Mouse (Mus musculus) adrenal gland, postnatal 10 days (tissue): ENCODE measurements around the gene Mob4. TPM values are rescaled to one million over a fixed set of nuclear protein-coding genes. Genes with fewer than 3 reads are reported as not detected.
"Not testable (repeated sequence)": the region's sequence is repeated elsewhere in the genome, so short reads cannot be mapped to it uniquely, and the experiment has no call there.

Experiments
- DNase-seq: peaks from one replicate; pipeline ENCODE4 v3.0.0; 2021; ENCODE audit warnings: mixed read lengths
- long read RNA-seq, 2 experiments: library from polyadenylated mRNA; stranded (forward); transcript quantifications; one replicate each; pipeline ENCODE4 v2.0.0; 2021
- total RNA-seq, 2 experiments: library from RNA; stranded (reverse); gene quantifications; 2 replicates each; pipeline ENCODE4 v1.2.3; 2021

Gene Mob4
- total RNA-seq = 100 to 1,000 TPM; 132 to 252 TPM
- long read RNA-seq, experiment 1, transcript Mob4-202 (7 exons, 1,816 nt) = minor isoform, 6 of 487 reads
- long read RNA-seq, experiment 1, transcript Mob4-206 (8 exons, 901 nt) = minor isoform, 16 of 487 reads
- long read RNA-seq, experiment 1, transcript Mob4-204 (7 exons, 1,143 nt) = minor isoform, 5 of 487 reads
- long read RNA-seq, experiment 1, transcript Mob4-205 (8 exons, 2,840 nt) = major isoform, 392 of 487 reads
- long read RNA-seq, experiment 1, partial matches to known transcripts = 6 of 487 reads
- long read RNA-seq, experiment 1, other reads (novel, unspliced or antisense) = 61 of 487 reads
- long read RNA-seq, experiment 2, transcript Mob4-205 (8 exons, 2,840 nt) = major isoform, 146 of 162 reads
- long read RNA-seq, experiment 2, partial matches to known transcripts = 1 of 162 reads
- long read RNA-seq, experiment 2, other reads (novel, unspliced or antisense) = 8 of 162 reads

DNA sequence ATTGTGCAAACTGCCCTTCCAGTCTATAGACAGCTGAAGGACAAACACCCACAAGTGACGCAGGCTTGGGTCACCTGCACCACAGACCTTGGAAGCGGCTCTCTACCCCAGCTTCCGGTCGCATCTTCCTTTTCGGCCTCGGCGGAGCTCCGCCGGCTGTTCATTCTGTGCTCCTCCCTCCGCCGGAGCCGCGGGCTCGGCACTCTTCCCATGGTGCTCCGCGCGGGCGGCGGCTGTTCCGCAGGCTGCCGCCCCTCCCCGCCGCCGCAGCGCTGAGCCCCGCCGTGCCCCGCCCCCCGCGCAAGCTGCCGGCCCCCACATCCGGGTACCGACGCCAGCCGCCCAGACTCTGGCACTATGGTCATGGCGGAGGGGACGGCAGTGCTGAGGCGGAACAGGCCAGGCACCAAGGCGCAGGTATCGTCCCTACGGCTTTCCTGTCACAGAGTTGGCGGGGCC lies at the start of gene Mob4:
Mob4 (plus strand) TSS at position 289 of the 459 bp plus-strand sequence.
- DNase-seq = peak; percentile 98

DNA sequence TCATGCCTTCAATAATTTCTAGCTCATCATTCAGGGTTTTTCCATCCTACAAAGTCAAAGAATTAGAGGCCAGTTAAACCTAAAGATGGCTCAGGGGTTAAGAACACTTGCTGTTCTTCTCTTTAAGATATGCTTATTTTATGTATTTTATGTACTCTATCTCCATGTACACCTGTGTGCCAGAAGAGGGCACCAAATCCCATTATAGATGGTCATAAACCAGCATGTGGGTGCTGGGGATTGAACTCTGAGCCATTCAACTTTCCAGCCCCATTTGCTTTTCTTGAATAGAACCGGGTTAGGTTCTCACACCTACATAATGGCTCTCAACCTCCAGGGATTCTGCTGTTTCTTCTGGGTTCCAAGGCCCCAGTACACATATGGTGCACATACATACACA lies 48.9 kb upstream of the Mob4 start:
- DNase-seq = no peak

DNA sequence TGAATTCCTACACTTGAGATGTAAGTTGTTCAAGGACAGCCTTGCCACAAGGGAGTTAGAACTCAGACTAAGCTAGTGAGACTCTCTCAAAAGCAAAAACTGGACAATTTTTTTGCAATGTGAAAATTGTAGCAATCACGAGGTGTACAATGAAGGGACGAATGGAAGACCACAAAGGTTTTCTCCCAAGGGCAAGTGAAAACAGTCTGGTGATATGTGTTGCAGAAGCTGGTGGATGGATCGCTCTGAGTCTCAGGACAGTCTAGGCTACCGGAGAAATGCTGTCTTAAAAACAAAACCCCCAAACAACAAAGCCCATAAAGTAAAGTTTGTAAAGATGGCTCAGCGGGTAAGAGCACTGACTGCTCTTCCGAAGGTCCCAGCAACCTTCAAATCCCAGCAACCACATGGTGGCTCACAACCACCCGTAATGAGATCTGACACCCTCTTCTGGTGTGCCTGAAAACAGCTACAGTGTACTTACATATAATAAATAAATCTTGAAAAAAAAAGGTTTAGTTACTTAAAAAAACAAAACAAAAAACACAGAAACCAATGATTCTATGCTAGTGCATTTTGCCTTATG lies 45.2 kb upstream of the Mob4 start:
- DNase-seq = no peak

DNA sequence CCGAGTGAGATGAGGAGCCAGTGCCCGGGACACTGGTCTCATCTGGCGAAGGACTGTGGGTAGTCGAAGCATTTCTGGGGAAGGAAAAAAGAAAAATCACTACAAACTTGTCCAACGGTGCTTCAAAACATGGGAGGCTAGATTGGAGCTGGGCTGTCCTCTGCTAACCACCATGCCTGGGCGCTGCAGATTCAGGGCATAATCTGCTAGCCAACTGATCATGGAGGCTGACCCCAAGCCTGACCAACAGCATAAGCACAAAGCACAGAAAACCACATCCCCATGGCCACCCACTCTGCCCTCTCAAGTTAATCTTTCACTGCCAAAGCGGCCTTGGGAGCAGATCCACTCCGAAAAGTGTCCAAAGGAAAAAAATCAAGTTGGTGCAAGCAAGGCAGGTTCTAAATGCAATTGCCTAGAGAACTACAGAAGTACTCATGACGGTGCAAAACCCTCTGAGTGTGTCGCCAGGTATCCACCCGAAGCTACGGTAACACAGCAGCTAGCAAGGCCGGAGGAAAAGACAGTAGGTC lies 44.1 kb upstream of the Mob4 start:
- DNase-seq = peak; percentile 47

DNA sequence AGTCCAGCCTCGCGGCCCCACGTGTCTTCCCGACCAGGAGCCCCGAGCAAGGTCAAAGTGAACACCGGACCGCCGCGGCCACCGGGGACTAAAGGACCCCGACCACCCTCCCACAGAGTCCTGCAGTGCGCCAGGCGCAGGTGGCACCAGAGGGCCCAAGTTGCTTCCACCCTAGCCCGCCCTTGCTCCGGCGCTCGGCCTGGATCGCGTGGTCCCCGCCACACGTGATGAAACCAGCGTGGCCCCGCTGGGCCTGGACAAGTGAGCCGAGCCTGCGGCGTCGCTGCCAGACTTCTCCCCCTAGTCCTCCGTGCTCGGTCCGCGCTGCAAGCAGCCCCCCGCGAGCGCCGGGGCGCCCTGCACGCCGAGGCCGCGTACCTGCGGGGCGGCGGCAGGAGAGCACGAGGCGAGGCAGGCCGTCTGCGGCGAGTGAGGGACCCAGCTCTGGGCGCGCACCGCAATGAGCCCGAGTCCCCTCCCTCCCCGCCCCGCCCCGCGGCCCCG lies 43.6 kb upstream of the Mob4 start:
- DNase-seq = no peak

DNA sequence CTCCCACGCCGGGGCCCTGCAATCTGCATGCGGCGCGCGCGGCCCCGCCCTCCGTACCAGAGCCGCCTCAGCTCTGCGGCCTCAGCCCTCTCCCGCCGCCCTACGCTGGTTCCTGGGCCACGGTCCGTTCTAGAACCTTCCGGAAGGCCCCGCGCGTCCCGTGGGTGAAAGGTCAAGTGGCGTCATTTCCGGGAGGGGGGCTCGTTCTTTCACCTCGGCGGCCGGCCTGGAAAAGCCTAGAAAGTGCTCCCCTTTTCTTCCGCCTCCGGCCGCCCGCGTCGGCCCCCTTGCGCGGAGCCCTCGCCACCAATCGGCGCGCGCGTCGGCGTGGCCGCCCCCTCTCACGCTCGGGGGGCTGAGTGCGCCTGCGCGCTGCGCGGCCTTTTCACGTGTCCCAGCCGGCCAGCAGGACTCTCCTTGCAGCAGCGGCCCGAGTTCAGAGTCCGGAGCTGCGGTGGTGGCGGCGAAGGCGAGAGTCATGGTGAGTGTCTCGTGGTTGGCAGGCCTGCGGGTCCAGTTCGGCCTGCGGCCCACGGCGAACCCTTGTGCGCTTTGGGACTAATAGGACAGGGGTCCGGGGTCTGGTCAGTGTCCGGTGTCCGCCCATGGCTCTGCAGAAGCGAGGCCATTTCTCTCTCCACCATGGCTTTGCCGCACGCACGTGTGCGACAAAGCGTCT lies 43.0 kb upstream of the Mob4 start, which contains the start of the genes Hspe1 and Hspd1:
Hspe1 (plus strand) TSS at position 201 of the 679 bp plus-strand sequence.
Hspd1 (minus strand) TSS at position 312 of the 679 bp plus-strand sequence.
- DNase-seq = peak; percentile 99

DNA sequence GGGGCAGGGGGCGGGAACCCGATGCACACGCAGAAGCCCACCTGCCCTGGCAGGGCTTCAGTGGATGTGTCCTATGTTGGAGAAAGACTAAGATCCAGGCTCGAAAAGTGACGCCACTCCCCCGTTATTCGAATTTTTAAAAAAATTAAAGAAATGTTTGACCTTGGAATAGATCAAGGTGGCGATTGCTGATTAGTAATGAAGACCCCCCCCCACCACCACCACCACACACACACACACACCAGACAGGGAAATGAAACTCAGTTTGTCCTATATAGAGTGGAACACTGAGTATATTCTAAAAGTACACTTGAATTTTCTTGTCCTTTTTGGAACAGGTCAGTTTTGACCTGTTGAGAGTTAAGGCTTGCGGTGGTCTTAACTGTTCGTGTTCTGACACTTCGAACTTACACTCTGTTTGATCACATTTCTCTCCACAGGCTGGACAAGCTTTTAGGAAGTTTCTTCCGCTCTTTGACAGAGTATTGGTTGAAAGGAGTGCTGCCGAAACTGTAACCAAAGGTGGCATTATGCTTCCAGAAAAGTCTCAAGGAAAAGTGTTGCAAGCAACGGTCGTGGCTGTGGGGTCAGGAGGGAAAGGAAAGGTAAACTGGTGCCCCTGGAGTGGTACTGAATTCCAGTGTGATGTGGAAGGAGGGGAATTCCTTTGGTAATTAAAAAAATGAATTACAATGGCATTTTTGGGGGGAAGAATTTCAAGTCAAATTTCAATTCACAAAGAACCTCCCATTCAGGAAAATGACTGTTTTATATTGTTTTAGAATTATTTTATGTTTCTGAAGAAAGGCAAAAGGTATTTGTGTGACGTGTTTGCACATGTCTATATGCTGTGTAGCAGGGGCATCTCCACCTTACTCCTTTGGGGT lies 42.2 kb upstream of the Mob4 start:
- no peak for DNase-seq

DNA sequence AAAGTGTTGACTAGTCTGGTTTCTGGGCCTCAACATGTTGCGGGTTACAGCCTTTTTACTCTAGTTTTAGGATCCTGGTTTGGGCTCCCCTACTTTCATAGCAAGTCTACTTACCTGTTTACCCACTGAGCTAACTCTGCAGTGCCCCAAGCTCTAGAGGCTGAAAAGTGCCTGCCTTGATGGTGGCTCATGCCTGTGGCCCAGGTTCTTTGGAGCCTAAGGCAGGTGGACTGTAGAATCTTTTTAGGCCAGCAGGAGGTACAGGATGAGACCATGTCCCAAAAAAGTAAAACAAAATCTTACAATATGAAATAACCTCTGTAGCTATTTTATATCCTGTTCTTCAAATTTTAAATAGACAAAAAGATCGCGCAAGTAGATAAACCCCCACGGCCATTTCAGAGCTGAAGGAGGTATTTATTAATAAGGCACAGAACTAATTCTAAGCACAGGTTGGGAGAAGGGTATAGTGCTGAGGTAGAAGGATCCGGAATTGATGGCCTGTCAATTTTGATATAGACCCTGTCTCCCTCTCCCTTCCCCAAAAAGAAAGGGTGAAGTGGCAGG lies 41.5 kb upstream of the Mob4 start:
- no peak for DNase-seq

DNA sequence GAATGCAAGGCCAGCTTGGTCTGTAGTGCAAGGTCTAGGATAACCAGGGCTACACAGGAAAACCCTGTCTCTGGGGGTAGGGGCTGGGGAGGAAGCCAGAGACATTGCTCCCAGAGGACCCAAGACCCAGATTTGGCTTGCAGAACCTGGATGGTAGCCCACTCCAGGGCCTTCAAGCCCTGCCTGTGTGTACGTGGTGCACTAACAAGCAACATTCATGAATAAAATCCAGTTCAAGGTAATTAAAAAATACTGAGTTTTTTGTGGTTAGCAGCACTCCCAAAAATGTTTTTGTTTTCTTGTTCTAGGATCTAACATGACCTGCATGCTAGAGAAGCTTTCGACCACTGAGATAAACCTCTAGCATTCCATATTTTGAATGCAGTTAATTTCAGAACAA lies 39.0 kb upstream of the Mob4 start:
- peak; percentile 78 for DNase-seq

DNA sequence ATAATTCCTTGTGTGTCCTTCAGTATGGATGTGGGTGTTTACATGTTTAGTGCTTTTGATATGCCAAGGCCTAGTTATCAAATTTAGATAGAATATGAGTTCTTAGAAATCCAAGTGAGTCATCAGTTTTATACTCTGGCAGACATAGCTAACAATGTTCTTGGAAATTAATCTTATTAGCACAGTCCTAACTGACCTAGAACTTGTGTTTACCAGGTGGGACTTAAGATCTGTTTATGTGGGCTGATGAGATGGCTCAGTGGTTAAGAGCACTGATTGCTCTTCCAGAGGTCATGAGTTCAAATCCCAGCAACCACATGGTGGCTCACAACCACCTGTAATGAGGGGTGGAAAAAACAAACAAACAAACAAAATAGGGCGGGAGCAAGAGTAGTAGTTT lies 38.6 kb upstream of the Mob4 start:
- no peak for DNase-seq

DNA sequence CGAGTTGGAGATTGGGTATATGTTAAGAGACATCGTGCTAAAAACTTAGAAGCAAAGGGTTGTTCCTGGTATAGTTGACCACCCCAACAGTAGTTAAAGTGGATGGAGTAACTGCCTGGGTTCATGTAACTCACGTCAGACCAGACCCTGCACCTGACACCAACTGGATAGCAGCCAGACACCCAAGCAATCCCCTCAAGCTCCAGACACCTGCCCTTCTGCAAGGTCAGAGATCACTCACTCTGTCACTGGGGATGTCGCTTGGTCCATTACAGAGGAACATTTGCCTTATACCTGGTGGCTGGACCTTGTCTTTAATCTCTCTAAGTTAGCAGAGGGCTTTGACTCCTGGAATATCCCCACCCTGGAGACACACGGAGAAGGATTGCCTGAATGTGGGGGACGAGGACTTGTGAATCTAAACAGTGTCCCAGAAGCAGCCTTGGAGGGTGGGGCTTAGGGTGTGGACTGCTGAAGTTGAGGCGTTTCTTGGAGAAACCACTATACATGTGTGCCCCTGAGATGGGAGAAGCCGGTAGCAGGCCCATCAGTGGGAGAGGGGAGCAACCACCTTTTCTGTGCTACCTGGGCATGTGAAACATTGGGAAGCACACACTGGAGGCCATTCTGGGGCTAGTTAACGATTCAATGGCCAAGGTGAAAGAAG lies 24.0 kb upstream of the Mob4 start:
- DNase-seq = no peak

DNA sequence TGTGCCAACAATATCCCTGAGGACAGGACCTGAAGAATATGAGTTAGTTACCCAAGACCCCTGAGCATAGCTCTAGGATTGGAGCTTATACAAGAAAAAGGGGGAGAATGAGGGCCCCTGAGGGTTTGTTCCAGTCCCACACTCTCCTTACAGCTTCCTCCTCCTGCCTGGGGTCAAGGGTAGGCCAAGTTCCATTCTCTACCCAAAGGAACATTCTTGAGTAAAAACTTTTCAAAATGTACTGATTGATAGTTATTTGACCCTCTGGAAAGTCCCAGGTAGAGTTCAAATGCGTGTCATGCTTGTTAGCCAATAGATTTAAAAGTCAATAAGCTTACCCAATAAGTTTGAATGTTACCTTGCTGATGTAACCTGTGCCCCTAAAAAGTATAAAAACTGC lies 23.4 kb upstream of the Mob4 start:
- no peak for DNase-seq

DNA sequence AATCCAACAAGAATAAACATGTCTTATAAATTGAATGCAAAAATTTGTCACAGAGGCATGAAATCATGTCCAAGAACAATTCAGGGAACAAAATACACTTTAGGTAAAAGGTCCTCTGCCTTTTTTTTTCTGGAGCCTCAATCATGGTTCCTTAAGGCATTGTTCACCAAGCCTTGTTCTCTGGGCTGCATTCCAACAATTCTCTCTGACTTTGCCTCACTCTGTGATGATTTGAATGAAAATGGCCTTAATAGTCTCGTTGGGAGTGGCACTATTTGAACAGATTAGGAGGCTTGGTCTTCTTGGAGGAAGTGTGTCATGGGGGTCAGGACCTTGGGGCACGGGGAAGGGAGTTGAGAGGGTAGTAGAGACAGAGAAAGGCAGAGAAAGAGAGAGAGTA lies 22.6 kb upstream of the Mob4 start:
- DNase-seq = no peak

DNA sequence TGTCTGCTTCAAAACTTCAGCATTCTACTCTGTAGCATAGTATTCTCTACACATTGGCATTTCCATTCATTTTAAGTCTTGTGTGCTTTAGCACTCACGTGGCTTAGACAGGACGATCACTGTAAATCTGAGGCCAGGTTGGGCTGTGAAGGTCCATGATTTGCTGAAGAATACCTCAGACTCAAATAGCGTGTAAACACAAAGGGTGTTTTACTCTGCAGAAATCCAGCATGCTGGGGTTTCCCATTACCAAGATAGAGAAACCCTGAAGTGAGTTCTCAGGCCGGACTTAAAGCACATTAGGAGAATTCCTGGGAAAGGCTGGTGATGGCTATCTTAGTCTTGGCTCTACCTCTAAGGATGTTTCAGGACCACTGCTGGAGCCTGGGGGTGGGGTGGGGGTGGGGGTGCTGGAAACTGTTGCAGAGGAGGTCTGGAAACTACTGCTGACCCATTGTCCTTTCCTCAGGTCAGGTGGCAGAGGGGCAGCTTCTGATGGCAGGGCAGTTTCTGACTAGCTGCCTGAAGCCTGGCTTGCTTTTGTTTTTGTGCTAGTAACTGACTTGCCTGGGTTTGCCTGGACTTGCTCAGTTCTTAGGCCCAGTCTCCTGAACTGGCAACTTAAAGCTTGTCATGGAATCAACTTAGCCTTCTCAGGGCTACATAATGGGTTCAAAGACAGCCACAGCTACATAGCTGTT lies 21.8 kb upstream of the Mob4 start:
- no peak for DNase-seq

DNA sequence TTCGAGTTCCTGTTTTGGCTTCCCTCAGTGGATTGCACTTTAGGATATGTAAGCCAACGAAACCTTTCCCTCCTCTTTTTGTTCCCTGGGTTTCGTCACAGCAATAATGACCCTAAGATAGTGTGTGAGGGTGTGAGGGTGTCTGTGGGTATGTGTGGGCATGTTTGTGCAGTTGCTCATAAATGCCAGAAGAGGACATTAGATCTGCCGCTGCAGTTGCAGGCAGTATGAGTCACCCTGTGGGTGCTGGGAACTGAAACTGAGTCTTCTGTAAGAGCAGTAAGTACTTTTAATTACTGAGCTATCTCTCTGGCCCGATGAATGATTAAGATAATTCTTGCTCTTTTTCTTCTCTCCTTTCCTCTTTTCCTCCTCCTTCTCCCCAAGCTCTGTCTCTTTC lies 8.0 kb upstream of the Mob4 start:
- no peak for DNase-seq

DNA sequence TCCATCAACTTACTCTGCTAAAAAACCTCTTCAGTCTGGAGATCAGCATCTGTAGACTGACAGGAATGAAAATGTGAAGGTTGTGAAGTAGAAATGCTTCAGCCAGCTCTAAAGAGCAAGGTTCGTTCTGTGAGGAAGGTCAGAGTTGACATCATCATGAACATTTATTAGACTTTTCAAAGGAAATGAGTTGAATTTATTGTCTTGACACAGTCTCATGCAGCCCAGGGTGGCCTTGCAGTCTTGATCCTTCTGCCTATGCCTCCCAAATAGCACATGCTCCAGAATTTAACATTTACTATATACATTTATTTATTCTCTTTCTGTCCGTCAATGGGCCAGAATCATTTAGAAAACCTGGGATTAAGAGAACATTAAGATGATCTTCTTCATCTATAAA lies 7.5 kb upstream of the Mob4 start:
- peak; percentile 41 for DNase-seq

DNA sequence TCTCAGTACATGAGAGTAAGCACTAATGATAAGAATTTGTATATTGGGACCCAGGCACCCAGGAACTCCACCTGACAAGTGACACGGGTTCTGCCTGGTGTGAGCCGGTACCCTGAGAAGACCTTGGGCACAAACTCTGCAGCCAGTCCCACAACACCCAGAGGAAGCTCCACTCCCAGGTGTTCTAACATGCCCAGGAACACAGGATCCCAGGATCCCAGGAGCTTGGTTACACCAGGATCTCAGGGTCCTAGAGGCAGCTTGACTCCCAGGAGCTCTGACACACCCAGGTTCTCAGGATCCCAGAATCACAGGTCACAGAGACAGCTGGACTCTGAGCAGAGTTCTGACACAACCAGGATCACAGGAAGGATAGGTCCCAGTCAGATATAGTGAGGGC lies 6.9 kb upstream of the Mob4 start:
- not testable (repeated sequence) for DNase-seq

DNA sequence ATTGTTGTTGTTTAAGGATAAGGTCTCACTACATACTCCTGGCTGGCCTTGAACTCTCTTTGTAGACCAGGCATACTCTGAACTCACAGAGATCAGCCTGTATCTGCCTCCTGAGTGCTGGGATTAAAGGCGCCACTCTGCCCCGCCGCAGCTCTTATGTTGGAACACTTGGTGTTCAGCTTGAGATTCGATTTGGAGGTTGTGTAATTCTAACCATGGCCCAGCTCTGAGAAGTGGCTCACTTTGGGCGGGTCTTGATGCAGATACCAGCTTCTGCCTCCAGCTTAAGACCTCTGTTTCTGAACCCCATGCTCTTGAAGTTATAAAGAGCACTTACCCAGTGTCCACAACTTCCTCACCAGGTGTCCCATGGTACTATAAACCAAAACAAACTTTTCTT lies 1.3 kb upstream of the Mob4 start:
- DNase-seq = no peak

DNA sequence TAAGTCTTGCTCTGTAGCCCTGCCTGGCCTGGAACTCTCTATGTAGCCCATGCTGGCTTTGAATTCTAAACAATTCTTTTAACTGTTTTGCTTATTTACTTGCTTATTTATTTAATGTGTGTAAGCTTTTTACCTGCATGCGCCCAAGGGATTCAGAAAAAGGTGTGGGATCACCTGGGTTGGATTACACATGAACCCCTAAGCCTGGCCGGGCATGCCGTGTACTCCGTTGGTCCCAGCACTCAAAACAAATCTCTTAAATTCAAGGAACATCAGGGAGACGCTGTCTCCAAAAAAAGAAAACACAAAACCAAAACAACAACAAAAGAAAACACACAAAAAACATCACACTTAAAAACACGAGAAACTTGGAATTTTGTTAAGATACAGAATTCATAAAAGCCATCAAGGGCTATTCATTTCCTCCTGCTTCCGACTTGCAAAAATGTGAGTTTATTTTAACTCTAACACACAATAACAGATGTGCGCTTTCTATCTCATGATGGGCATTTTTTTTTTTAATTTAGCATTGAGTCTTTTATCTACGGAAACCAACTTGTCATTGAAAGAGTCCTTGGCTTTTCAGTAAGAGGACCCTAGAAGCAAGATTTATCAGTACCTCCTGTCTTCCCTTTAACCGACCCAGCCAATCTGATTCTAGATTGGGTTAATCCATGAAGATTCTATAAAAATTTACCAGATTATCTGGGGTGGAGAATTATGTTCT lies 678 bp upstream of the Mob4 start:
- no peak for DNase-seq
